Mouse (Mus musculus) bone marrow macrophage, adult 2 months (primary cell): ENCODE measurements around the gene Actg1. TPM values are rescaled to one million over a fixed set of nuclear protein-coding genes. Genes with fewer than 3 reads are reported as not detected.

Source experiments
- H3K27ac ChIP-seq: 2 replicates; pipeline ENCODE4 v1.5.1; 2012; ENCODE audit warnings: low read depth, low read length; ENCODE audit not compliant: insufficient read depth
- H3K4me1 ChIP-seq: 2 replicates; pipeline ENCODE4 v1.6.1; 2012; ENCODE audit warnings: low read length; ENCODE audit not compliant: control insufficient read depth, insufficient read depth
- H3K4me3 ChIP-seq: 2 replicates; pipeline ENCODE4 v1.5.1; 2012; ENCODE audit warnings: mild to moderate bottlenecking, low read length, moderate library complexity; ENCODE audit not compliant: insufficient read depth
- CTCF ChIP-seq: IDR thresholded peaks from 2 replicates; pipeline ENCODE4 v1.5.1; 2012; ENCODE audit warnings: low read depth, mild to moderate bottlenecking, low read length, moderate library complexity
- POLR2A ChIP-seq: IDR thresholded peaks from 2 replicates; pipeline ENCODE4 v1.6.1; 2012; ENCODE audit warnings: mild to moderate bottlenecking, low read depth, low read length, borderline replicate concordance
- polyA plus RNA-seq: library from polyadenylated mRNA; stranded (reverse); fragments of >200 nt; gene quantifications from 2 replicates; pipeline ENCODE4 v1.2.4, GENCODE M21; 2012; ENCODE audit not compliant: missing spikeins, insufficient read depth, insufficient read length

Actg1 gene
- 2,086 and 2,131 TPM in 2 replicates for polyA plus RNA-seq

DNA sequence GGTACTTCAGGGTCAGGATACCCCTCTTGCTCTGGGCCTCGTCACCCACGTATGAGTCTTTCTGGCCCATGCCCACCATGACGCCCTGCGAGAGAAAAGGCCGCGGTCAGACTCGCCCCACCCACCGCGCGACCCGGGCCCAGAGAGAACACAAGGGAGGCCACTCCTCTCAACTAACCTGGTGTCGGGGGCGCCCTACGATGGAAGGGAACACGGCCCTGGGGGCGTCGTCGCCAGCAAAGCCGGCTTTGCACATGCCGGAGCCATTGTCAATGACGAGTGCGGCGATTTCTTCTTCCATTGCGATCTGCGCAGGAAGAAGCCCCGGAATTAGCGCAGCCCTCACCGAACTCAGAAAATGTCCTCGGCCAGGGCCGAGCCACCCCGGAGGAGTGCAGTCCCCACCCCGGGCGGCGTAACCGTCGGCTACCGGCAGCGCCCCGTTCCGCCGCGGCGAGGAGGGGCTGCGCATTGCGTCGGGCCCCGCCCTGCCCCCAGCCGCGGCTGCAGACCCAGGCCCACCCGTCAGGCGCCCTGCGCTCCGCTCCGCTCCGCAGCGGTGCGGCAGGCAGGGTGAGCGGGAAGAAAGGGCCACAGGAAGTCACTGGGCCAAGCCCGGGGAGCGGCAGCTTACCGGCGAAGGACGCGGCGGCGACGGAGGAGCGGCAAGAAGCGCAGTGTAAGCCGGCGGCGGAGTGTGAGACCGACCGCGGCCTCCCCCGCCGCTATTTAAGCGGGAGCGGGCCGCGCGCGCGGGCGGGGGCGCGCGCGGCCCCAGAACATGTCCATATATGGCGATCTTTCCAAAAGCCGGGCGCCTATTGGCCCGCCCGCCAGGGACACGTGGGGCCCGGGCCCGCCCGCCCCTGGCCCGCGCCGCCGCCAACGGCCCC, at the start of gene Actg1:
Gene Actg1, minus strand, starts transcription at position 752 of the 893 bp plus-strand sequence.
- peak within 1 kb of the TSS; percentile 91 for H3K4me3 ChIP-seq
- H3K4me1 ChIP-seq, result peaks cover 24% of the 10 kb centered on the region
- H3K27ac ChIP-seq, result peak within 1 kb of the TSS; percentile 88
- peak; percentile 35; the same call in 1 of the 2 replicates for TF ChIP-seq POLR2A
- no peak for TF ChIP-seq CTCF

DNA sequence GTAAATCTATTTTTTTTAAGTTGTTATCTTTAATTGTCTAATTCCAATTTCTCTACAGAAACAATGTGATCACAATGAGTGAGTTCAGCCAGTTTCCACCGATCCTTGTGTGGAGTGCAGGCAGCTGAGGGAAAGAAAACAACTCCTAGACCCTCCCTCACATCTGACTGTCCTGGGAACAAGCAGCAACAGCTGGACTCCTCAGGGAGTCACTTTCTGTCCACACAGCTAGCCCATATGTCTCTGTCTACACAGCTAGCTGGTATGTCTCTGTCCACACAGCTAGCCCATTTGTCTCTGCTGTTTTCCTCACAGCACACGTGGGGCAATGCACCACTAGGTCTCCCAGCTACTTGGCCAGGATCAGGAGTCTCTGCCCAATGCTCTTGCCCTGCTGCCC, 49.3 kb upstream of the Actg1 start:
- Histone ChIP-seq H3K27ac (no peak overlapping the region), H3K4me1 (peaks cover 7% of the 10 kb centered on the region; the same call in 1 of the 2 replicates), H3K4me3 (no peak overlapping the region)
- TF ChIP-seq POLR2A (no peak), CTCF (no peak)

DNA sequence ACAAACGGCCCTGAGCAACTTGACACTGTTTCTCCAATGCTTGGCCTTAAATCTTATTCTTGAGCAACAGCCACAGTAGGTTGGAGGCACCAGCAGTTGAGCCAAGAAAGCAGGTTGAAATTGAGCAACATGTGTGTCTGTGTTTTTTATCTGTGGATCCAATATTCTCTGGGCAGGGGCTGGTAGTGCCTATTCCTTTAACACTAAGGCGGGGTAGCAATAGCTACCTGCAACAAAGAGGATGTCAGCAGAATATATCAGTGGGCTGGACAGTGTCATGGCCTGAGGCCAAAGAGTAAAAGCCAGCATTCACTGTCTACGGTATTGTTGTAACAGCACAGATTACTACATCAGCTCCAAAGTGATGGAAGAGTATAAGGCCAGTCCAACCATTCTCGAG, 47.3 kb upstream of the Actg1 start:
- Histone ChIP-seq H3K4me3 (no peak overlapping the region), H3K27ac (no peak overlapping the region), H3K4me1 (peaks cover 7% of the 10 kb centered on the region; the same call in 1 of the 2 replicates)
- TF ChIP-seq CTCF (no peak), POLR2A (no peak)

- Histone ChIP-seq H3K27ac (no peak overlapping the region), H3K4me1 (0 out of 2 replicates have a peak, but pooled peaks cover 2% of the 10 kb centered on the region), H3K4me3 (no peak overlapping the region)
- TF ChIP-seq POLR2A, result no peak
- no peak for TF ChIP-seq CTCF
Observed at GRCm38 (mm10) chr11:120388580-120388979, 40.2 kb upstream of the Actg1 start.

- no peak for TF ChIP-seq POLR2A
- TF ChIP-seq CTCF, result no peak
Observed at GRCm38 (mm10) chr11:120387157-120387556, 38.8 kb upstream of the Actg1 start.

GRCm38 (mm10) chr11:120386632-120387031, 38.3 kb upstream of the Actg1 start:
- Histone ChIP-seq H3K4me3 (no peak overlapping the region), H3K4me1 (0 out of 2 replicates have a peak, but pooled peaks cover 2% of the 10 kb centered on the region), H3K27ac (no peak overlapping the region)
- TF ChIP-seq CTCF, result no peak
- TF ChIP-seq POLR2A, result no peak

More at GRCm38 (mm10) chr11:120387157-120387556, 38.8 kb upstream of the Actg1 start:
- H3K4me3 ChIP-seq, result no peak overlapping the region
- no peak overlapping the region for H3K27ac ChIP-seq
- 0 out of 2 replicates have a peak, but pooled peaks cover 2% of the 10 kb centered on the region for H3K4me1 ChIP-seq

GRCm38 (mm10) chr11:120382509-120382908, 34.2 kb upstream of the Actg1 start:
- H3K4me1 ChIP-seq, result peaks cover 2% of the 10 kb centered on the region; the same call in 1 of the 2 replicates
- no peak overlapping the region for H3K27ac ChIP-seq
- no peak for TF ChIP-seq CTCF
- TF ChIP-seq POLR2A, result no peak
- H3K4me3 ChIP-seq, result no peak overlapping the region

- H3K4me1 ChIP-seq, result no peaks in the 10 kb centered on the region; the same call in 1 of the 2 replicates
- TF ChIP-seq CTCF, result no peak
- no peak for TF ChIP-seq POLR2A
Observed at GRCm38 (mm10) chr11:120381157-120381556, 32.8 kb upstream of the Actg1 start.

DNA sequence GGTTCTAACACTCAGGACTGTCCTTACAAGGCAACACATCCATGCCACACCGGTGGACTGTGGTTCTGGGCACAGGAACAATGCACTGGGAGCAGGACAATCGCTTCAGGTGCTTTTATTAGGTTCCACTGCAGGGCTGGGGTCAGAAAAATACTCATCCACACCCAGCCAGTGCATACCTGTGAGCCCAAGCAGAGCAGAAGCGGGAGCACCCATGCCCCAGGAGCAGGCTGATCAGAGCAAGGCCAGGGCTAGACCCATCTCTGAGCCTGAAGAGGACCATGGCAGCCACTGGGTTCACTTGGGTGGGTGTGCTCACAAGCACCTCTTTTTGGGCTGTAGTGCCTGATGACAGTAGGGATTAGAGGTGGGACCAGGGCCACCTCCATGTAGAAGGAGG, 31.9 kb upstream of the Actg1 start:
- Histone ChIP-seq H3K4me1 (no peaks in the 10 kb centered on the region; the same call in 1 of the 2 replicates), H3K27ac (no peak overlapping the region), H3K4me3 (no peak overlapping the region)
- TF ChIP-seq CTCF (no peak), POLR2A (no peak)

More at GRCm38 (mm10) chr11:120381157-120381556, 32.8 kb upstream of the Actg1 start:
- H3K4me3 ChIP-seq, result no peak overlapping the region
- no peak overlapping the region for H3K27ac ChIP-seq
